Mouse (Mus musculus) forebrain, postnatal 0 days (tissue): ENCODE data around the gene Acot2. TPM values are rescaled to one million over a fixed set of nuclear protein-coding genes. Genes with fewer than 3 reads are reported as not detected.
A peak's percentile ranks its signal among the peaks of the same experiment; 100 is the strongest.
"Not testable (repeated sequence)": the region's sequence is repeated elsewhere in the genome, so short reads cannot be mapped to it uniquely, and the experiment has no call there.

Experiments used
- ATAC-seq: fragments of 200-750 bp; cut with Nextera tagmentation; 2 replicates; pipeline ENCODE4 v1.8.0; 2017; ENCODE audit warnings: mild to moderate bottlenecking, moderate library complexity
- DNase-seq: peaks from one replicate; pipeline ENCODE4 v3.0.0-alpha.2; 2015
- H3K27ac ChIP-seq: fragments of 300-500 bp; sonication (generic); 2 replicates; pipeline ENCODE4 v1.5.1; 2014; ENCODE audit warnings: low read depth, mild to moderate bottlenecking, antibody characterized with exemption, low read length, moderate library complexity, mixed read lengths
- H3K27me3 ChIP-seq: fragments of 300-500 bp; sonication (generic); 2 replicates; pipeline ENCODE4 v1.6.1; 2014; ENCODE audit warnings: mild to moderate bottlenecking, low read length, mixed read lengths; ENCODE audit not compliant: insufficient read depth
- H3K36me3 ChIP-seq: fragments of 300-500 bp; sonication (generic); 2 replicates; pipeline ENCODE4 v1.6.1; 2014; ENCODE audit warnings: mild to moderate bottlenecking, moderate library complexity; ENCODE audit not compliant: insufficient read depth
- H3K4me1 ChIP-seq: fragments of 300-500 bp; sonication (generic); 2 replicates; pipeline ENCODE4 v1.6.1; 2014; ENCODE audit warnings: antibody characterized with exemption; ENCODE audit not compliant: insufficient read depth
- H3K4me2 ChIP-seq: fragments of 300-500 bp; sonication (generic); 2 replicates; pipeline ENCODE4 v1.6.1; 2014; ENCODE audit warnings: low read depth, mild to moderate bottlenecking, moderate library complexity
- H3K4me3 ChIP-seq: fragments of 300-500 bp; sonication (generic); 2 replicates; pipeline ENCODE4 v1.5.1; 2014; ENCODE audit warnings: low read depth, low read length, mixed read lengths
- H3K9ac ChIP-seq: fragments of 300-500 bp; sonication (generic); 2 replicates; pipeline ENCODE4 v1.6.1; 2014; ENCODE audit warnings: mild to moderate bottlenecking
- H3K9me3 ChIP-seq: fragments of 300-500 bp; sonication (generic); 2 replicates; pipeline ENCODE4 v1.6.1; 2016; ENCODE audit warnings: low read length
- CTCF ChIP-seq: sonication (generic); IDR thresholded peaks from 2 replicates; pipeline ENCODE4 v1.5.1; 2016; ENCODE audit warnings: antibody characterized with exemption, control low read depth, low read depth
- WGBS: fragments of 180-500 bp; shearing (Covaris S2); extraction: QIAGEN DNeasy Blood & Tissue Kit; methylation state at CpG from one replicate; pipeline ENCODE4 v1.1.7; 2014; 5-methylcytosine and 5-hydroxymethylcytosine counted together
- polyA plus RNA-seq: library from polyadenylated mRNA; unstranded; fragments of >200 nt; fragmentation: Nextera tagmentation; extraction: Ambion mirVana; gene quantifications from 2 replicates; pipeline ENCODE4 v1.2.1, GENCODE M21; 2015
- total RNA-seq: library from RNA; depleted of rRNA; stranded (reverse); fragments of >200 nt; gene quantifications from 2 replicates; pipeline ENCODE4 v1.2.3, GENCODE M21; 2014; rRNA removed

The Acot2 gene
- 14.8 and 17.5 TPM in 2 replicates for total RNA-seq
- 12.4 and 24.2 TPM in 2 replicates for polyA plus RNA-seq

DNA sequence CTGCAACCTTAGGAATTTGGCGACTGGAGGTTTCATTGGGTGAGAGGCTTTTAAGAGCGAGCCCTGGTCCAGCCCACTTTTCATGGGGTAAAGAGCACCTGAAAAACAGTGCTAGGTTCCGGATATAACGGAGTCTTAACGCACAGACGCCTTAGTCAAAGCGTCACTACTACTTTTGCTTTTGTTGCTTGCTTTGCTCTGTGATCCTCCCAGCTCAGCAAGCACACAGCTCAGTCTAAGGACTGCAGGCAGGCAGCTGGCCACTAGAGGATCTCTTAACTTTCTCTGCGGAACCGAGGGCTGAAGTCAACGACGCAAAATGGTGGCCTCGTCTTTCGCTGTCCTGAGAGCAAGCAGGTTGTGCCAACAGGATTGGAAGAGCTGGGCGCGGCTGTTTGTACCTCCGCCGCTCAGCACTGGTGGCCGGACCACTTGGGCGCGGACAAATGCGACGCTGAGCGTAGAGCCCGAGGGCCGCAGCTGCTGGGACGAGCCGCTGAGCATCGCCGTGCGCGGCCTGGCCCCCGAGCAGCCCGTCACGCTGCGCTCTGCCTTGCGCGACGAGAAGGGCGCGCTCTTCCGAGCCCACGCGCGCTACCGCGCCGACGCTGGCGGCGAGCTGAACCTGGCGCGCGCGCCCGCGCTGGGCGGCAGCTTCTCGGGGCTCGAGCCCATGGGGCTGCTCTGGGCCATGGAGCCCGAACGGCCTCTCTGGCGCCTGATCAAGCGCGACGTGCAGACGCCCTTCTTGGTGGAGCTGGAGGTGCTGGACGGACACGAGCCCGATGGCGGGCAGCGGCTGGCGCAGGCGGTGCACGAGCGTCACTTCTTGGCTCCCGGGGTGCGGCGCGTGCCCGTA, at the start of gene Acot2:
Acot2 (plus strand) TSS at position 279 of the 859 bp plus-strand sequence.
- ATAC-seq (peak; percentile 98), DNase-seq (peak; percentile 90)
- Histone ChIP-seq H3K4me2 (peak within 1 kb of the TSS; percentile 57), H3K36me3 (0 out of 2 replicates have a peak, but pooled peaks cover 4% of the 10 kb centered on the region), H3K9me3 (no peaks in the 10 kb centered on the region), H3K27me3 (no peaks in the 10 kb centered on the region), H3K9ac (peak within 1 kb of the TSS; percentile 81), H3K4me1 (0 out of 2 replicates have a peak, but pooled peaks cover 3% of the 10 kb centered on the region), H3K4me3 (peak within 1 kb of the TSS; percentile 53), H3K27ac (peak within 1 kb of the TSS; percentile 92)
- 2% methylated on average over 75 of the region's 80 CpGs for WGBS
- peak; percentile 85 for TF ChIP-seq CTCF

DNA sequence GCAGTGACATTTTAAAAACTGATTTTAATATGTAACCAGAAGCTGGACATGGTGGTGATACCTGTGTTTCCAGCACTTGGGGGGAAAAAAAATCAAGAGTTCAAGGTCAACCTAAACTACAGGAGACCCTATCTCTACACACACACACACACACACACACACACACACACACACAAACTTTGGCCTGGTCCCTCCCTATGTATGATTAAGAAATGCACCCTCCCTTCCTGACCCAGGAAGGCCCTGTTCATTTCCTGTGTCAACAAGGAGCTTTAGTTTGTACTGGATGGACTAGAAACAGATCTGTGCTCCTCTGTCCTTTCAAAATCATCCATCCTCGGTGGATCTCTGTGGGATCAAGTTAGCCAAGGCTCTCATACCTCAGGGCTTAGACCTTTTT, 49.1 kb upstream of the Acot2 start:
- 45% methylated on average over 1 of the region's 1 CpGs for WGBS
- DNase-seq, H3K4me3 ChIP-seq, H3K27ac ChIP-seq, ATAC-seq, H3K36me3 ChIP-seq, H3K9ac ChIP-seq, H3K9me3 ChIP-seq, H3K4me2 ChIP-seq, H3K4me1 ChIP-seq, H3K27me3 ChIP-seq: not testable (repeated sequence)

DNA sequence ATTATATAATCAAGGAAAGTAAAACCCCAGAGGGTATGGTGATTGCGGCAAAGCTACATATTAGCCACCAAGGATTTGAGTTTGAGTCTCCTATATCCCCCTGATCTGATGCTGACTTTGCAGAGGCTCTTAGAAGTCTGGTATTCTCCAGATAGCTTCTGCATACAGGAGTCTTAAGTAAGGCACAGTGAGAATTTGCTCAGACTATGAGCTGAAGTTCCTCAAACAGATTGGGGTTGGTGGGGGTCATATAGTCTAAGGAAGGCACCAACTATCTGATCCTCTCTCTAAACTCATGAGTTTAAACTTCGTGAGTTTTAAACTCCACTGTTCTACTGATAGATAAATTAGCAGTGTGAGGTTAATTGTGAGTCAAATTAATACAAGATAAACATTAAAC, 48.3 kb upstream of the Acot2 start:
- WGBS = 65% methylated on average over 2 of the region's 2 CpGs
- TF ChIP-seq CTCF = no peak
- DNase-seq = no peak
- H3K27me3 ChIP-seq = no peaks in the 10 kb centered on the region
- no peaks in the 10 kb centered on the region for H3K9me3 ChIP-seq
- H3K36me3 ChIP-seq = no peaks in the 10 kb centered on the region
- no peak overlapping the region for H3K4me2 ChIP-seq
- ATAC-seq = no peak
- H3K9ac ChIP-seq = no peak overlapping the region
- no peaks in the 10 kb centered on the region for H3K4me1 ChIP-seq
- H3K27ac ChIP-seq = no peak overlapping the region
- no peak overlapping the region for H3K4me3 ChIP-seq

DNA sequence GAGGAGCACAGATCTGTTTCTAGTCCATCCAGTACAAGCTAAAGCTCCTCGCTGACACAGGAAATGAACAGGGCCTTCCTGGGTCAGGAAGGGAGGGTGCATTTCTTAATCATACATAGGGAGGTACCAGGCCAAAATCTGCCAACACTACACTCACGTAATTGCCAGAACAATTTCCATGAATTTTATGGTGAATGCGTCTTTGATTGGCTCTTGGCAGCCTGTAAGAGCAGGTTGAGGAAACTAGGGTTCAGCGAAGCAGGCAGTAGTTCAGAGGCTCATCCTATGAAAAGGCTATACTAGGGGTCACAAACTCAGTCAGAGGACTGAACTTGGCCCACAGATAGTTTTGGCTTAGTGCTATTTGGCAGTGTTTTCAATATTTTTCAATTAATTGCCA, 47.6 kb upstream of the Acot2 start:
- no peak overlapping the region for H3K27ac ChIP-seq
- no peaks in the 10 kb centered on the region for H3K4me1 ChIP-seq
- no peak for TF ChIP-seq CTCF
- no peak overlapping the region for H3K4me2 ChIP-seq
- H3K27me3 ChIP-seq = no peaks in the 10 kb centered on the region
- no peak overlapping the region for H3K9ac ChIP-seq
- no peak overlapping the region for H3K4me3 ChIP-seq
- DNase-seq = no peak
- WGBS = 39% methylated on average over 4 of the region's 4 CpGs
- ATAC-seq = no peak
- no peaks in the 10 kb centered on the region for H3K9me3 ChIP-seq
- no peaks in the 10 kb centered on the region for H3K36me3 ChIP-seq

DNA sequence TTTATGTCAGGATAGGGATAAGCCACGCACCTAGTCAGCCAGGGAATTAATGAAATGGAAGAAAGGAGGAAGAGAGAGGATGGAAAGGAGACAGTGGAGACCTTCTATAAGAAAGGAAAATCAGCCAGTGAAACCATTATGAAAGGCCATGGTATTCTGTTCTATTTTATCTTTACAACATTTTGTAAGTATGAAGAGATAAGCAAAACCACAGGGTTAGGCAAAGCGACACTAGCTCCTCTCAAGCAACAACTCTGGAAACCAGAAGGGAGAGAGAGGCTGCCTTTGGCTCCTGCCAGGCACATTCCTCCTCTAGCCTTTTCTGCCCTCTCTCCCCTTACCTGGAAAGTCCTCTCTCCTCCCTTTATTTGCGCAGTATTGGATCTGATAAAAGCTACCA, 45.7 kb upstream of the Acot2 start:
- H3K36me3 ChIP-seq = no peaks in the 10 kb centered on the region
- no peak overlapping the region for H3K9ac ChIP-seq
- H3K4me1 ChIP-seq = no peaks in the 10 kb centered on the region
- 86% methylated on average over 3 of the region's 3 CpGs for WGBS
- ATAC-seq (no peak), DNase-seq (no peak)
- H3K27ac ChIP-seq = no peak overlapping the region
- no peak overlapping the region for H3K4me2 ChIP-seq
- no peak overlapping the region for H3K4me3 ChIP-seq
- no peaks in the 10 kb centered on the region for H3K9me3 ChIP-seq
- no peaks in the 10 kb centered on the region for H3K27me3 ChIP-seq
- no peak for TF ChIP-seq CTCF

DNA sequence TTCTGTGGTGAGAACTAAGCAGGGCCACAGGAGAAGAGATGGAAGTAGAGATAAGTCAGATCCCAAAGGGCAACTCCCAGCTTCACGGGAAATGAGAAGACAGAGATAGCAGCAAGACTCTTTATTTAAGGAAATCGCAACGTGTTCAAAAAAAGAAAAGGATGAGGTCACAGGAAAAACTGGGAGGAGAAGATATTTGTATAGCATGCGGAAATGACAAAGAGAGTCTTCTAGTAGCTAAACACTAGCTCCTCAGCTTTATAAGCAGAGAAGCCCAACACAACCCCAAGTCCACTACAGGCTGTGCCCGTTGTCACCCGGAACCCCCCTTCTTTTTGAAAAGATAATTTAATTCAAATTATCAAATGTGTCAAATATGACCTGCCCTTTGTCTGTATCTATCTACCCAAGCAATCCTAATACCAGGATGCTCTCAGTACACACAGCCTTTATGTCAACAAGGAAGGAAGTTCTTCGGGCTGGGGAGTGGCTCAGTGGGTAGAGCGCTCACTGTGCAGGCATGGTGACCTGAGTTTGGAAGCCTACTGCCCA, 40.3 kb upstream of the Acot2 start:
- no peak for DNase-seq
- H3K4me1 ChIP-seq = peaks cover 9% of the 10 kb centered on the region
- H3K9ac ChIP-seq = no peak overlapping the region
- no peak for TF ChIP-seq CTCF
- H3K36me3 ChIP-seq = 0 out of 2 replicates have a peak, but pooled peaks cover 4% of the 10 kb centered on the region
- no peaks in the 10 kb centered on the region for H3K27me3 ChIP-seq
- H3K4me2 ChIP-seq = no peak overlapping the region
- H3K4me3 ChIP-seq = no peak overlapping the region
- 91% methylated on average over 8 of the region's 8 CpGs for WGBS
- H3K27ac ChIP-seq = no peak overlapping the region
- ATAC-seq = no peak
- no peaks in the 10 kb centered on the region for H3K9me3 ChIP-seq

DNA sequence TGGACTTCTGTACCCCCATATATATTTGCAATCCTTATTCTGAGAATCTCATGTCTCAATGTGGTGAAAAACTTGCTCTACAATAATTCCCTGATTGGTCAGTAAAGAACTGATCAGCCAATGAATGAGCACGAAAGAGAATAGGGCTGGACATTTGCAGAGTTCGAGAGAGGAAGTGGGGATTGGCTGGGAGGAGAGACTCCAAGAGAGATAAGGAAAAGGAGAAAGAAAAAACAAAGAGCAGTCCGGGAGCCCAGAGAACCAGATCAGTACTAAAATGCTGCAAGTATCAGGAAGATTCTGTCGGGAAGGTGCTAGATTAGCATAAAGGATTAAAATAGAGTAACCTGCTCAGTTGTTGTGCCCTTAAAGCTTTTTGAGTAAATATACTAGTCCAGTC, 38.6 kb upstream of the Acot2 start:
- H3K9ac ChIP-seq = no peak overlapping the region
- no peak for ATAC-seq
- no peaks in the 10 kb centered on the region for H3K27me3 ChIP-seq
- H3K4me3 ChIP-seq = no peak overlapping the region
- H3K36me3 ChIP-seq = peaks cover 4% of the 10 kb centered on the region; the same call in 1 of the 2 replicates
- DNase-seq = no peak
- H3K4me2 ChIP-seq = no peak overlapping the region
- no peaks in the 10 kb centered on the region for H3K9me3 ChIP-seq
- no peak overlapping the region for H3K27ac ChIP-seq
- WGBS = 88% methylated on average over 4 of the region's 4 CpGs
- TF ChIP-seq CTCF = no peak
- peaks cover 10% of the 10 kb centered on the region for H3K4me1 ChIP-seq
